Mouse (Mus musculus) embryonic fibroblast, embryonic 13.5 days (primary cell): ENCODE measurements around the gene Brwd1.

Experiments
- CTCF ChIP-seq: IDR thresholded peaks from 2 replicates; pipeline ENCODE4 v1.5.1; 2011; ENCODE audit warnings: mild to moderate bottlenecking, control low read depth, low read length, moderate library complexity, borderline replicate concordance; ENCODE audit not compliant: insufficient read depth
- POLR2A ChIP-seq: IDR thresholded peaks from 2 replicates; pipeline ENCODE4 v1.6.1; 2011; ENCODE audit warnings: low read depth, mild to moderate bottlenecking, control low read depth, low read length, moderate library complexity

- TF ChIP-seq POLR2A (no peak), CTCF (no peak)
Observed at GRCm38 (mm10) chr16:95964427-95965023, 117.8 kb downstream of the Brwd1 start.
